Mouse (Mus musculus) thymus, adult 18-20 months (tissue): ENCODE measurements around the gene Baiap2.

Source experiments
- DNase-seq, 2 experiments: peaks; one replicate each; pipeline ENCODE4 v3.0.0; 2022; ENCODE audit warnings: mixed read lengths in 2 of 2

Baiap2 gene

GRCm38 (mm10) chr11:119948803-119949202, 6.2 kb downstream of the Baiap2 start:
- no peak for DNase-seq

DNA sequence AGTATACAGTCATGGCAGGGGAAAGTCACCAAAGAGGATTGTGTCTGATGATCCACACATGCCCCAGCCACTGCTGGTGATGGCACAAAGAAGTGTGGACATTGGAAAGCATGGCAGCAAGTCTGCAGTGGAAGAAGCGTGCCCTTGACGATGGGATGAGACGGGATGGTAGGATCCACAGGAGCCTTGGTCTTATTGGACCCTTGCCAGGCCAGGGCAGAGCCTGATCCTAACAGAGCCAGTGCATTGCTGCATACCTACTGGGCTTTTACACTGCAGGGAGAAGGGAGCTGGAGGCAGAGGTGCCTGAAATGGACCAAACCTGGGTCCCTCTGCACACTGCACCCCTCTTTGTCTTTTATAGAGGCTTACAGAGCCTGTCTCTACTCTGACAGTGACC, 8.0 kb downstream of the Baiap2 start:
- DNase-seq, result no peak

DNA sequence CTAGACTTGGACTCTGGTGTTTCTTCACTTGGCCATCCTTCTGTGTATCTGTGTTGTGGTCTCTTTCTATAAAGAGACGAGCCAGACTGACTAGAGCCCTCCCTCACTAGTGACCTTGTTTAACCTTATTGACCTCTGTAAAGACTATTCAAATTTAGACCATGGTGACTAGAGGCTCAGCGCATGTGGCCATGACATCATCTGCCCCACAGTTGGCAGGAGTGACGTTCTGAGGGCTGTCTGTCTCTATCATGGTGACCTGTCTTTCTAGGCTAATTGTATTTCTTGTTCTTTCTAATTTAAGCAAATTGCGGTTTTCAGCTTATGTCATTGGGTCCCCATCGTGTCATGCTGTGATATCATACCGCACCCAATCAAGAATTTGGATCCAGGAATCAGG, 8.8 kb downstream of the Baiap2 start:
- no peak for DNase-seq

DNA sequence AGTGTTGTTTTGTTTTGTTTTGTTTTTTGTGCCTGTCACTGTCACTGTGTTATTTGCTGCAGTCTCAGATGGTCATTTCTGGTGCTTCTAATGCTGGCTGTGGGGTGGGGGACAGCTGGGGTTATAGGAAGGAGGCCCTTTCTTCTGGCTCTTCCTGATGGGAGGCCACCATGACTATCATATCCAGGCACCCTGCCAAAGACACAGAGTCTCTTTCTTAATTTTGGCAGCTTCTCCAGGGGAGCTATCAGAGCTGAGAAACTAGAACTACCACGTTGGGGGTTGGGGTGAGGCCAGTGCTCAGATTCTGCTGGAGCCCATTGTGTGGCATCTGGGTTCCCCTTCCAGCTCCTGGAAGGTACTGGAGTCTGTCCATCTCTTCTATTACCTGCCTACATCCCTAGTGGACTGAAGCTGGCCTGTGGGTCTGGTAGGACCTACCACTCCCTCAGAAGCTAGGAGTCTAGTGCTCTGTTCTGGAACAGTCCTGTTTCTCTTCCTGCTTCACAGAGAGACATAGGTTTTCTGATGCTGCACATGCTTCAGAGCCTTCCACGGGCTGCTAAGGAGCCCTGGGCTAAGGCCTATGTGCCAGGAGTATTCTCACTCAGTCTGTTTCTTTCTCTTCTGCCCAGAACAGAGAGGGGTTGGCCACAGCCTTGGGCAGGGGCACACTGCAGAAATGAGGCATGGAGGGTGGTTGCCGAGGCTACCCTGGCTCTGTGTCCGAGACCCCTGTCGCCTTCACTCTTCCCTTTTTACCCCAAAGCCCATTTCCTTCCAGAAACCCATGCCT, 10.1 kb downstream of the Baiap2 start:
- no peak for DNase-seq

DNA sequence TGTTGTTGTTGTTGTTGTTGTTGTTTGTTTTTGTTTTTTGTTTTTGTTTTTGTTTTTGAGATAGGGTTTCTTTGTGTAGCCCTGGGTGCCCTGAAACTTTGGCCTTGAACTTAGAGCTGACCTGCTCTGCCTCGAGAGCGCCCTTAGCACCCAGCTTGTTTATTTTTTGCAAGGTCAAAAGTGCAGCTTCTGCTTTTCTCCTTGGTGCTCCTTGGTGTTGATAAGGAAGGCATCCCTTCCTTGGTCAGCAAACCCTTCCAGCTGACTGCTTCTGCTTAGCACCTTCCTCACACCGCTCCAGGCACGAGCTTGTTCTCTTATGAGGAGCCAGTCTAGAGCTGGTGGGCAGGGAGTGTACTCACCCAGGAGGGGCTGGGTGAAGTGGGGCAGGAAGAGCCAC, 11.7 kb downstream of the Baiap2 start:
- DNase-seq, result no peak

GRCm38 (mm10) chr11:119954749-119955337, 12.3 kb downstream of the Baiap2 start:
- DNase-seq, result no peak

DNA sequence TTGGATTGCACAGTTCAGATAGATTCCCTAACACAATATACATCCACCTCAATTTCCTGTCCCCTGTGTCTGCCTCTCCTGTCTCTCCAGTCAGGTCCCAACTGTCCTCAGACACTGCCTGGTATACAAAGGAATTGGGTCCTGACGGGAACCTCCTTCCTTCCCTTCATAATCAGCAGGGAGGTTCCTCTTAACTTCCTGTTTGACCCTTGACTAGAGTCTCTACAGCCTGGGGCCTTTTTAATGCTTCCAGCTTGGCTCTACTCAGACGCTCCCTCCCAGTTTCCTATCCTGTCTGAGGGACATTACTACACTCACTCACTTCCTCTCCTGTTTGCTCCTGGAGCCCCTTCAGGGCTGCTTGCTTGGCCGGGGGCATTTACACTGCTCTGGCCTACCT, 12.9 kb downstream of the Baiap2 start:
- no peak for DNase-seq

DNA sequence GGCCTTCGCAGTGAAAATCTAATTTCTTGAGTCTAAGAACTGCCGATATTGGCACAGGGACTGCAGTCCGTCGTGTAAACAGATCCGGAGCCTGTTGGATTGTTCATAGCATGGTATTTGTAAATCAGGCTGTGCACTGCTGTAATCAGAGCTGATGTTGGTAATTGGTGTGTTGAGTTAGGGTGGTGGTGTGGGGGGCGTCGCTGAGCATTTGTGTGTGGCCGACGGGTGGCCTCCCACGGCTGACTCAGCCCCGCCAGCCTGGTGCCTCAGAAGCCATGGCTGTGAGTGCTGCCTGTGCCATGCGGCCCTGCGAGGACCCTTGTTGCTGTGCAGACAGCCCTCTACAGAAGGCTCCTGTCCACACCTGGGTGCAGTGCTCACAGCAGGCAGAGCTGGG, 14.0 kb downstream of the Baiap2 start:
- no peak for DNase-seq

- DNase-seq, result no peak
Observed at GRCm38 (mm10) chr11:119958856-119959255, 16.3 kb downstream of the Baiap2 start.

DNA sequence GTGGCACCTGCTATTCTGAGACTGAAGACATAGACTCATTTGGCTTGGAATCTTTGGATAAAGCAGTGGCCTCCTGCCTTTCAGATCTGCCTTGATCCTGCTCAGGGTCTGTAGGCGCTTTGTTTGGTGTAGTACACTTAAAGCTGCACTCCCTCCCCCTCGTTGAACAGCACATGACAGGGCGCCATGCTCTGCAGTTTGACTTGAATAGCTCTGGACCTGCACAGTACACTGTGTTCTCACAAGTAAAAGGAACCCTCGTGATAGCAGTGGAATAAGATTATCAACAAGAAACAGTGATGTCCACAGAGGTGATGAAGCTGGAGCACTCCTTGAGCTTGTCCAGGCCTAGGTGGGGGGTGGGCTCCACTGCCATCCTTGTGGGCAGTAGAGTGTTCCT, 17.2 kb downstream of the Baiap2 start:
- no peak for DNase-seq

DNA sequence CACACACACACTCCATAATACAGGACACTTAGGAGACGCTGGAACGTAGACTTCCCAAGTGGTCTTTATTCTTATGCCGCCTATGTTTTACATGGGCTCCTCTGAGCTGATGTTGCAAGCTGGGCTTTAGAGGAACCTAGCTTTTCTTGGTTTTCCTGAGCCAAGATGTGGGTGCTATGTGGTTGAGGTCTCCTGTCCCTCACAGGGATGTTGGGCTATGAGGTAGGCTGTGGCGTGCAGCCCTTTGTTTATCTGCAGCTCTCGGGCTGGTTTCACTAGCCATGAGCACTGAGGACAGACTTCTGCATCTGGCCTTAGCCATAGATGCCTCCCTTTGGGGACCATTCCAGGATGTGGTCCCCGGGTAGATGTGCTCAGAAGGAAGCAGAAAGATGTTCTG, 18.1 kb downstream of the Baiap2 start:
- DNase-seq, result no peak

DNA sequence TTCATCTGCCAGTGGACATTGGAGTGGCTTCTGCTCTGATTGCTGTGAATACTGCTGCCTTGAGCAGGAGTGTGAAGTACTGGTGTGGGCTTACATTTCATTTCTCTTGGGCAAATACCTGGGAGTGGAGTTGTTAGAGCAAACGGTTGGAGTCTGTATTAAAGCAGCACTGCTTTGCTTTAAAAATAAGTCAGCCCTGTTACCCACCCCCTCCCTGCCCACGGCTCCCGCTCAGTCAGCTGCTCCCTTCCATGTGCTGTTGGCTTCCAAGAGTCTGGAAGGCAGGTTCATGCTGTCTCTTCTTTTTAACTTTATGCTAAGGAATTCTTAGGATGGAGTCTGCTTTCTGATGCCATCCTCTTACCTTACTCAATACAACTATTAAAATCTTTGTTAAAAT, 18.9 kb downstream of the Baiap2 start:
- DNase-seq, result no peak

DNA sequence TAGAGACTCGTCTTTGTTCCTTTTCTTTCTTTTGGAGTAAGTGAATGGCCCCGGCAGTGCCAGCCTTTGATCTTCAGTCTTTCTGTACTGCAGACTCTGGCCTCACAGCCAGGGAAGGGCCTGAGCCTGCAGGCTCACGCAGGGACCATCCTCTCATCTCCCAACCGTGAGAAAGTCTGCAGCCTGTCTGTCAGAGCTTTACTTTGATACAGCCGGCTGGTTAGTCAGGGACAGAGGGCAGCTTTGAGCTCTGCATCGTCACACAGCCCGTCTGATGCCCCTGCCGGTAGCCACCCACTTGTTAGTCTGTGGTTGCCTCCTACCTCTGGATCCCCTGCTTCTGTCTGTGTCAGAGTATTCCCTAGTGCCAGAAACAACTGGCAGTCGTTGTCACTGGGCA, 22.5 kb downstream of the Baiap2 start:
- DNase-seq, result no peak

DNA sequence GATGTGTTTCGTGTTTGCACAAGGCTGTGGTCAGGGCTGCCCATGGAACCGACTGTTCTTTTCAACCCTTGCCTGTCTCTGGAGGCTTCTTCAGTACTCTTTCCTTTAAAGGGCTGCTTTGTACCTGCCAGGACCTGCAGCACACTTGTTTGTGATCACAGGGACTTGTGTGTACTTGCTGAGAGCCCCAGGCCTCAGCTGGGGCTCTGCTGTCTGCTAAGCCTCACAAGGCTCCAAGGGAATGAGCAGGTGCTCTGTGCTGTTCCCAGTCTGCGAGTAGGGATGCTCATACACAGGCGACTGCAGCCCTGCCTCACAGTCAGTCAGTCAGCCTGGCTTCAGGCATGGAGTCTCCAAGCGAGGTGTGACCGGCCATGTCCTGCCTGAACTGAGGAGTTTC, 23.7 kb downstream of the Baiap2 start:
- no peak for DNase-seq

- DNase-seq, result no peak
Observed at GRCm38 (mm10) chr11:119967401-119967800, 24.8 kb downstream of the Baiap2 start.

DNA sequence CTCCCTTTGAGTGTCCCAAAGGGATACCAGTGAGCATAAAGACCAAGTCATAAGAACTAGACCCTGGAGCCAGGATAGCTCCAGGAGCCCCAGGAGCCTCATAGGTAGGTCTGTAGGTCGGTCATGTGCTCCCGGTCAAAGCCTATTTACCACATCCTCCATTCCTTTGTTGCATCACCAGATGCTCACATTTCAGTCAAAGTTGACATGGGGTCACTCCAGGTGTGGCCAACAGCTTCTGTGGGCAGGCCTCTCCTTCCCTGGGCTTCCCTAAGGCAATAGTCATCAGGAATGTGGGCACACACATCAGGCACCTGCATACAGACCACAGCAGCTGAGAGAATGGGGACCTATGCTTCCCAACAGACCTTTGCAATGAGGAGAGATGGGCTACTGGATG, 25.3 kb downstream of the Baiap2 start:
- DNase-seq, result no peak

DNA sequence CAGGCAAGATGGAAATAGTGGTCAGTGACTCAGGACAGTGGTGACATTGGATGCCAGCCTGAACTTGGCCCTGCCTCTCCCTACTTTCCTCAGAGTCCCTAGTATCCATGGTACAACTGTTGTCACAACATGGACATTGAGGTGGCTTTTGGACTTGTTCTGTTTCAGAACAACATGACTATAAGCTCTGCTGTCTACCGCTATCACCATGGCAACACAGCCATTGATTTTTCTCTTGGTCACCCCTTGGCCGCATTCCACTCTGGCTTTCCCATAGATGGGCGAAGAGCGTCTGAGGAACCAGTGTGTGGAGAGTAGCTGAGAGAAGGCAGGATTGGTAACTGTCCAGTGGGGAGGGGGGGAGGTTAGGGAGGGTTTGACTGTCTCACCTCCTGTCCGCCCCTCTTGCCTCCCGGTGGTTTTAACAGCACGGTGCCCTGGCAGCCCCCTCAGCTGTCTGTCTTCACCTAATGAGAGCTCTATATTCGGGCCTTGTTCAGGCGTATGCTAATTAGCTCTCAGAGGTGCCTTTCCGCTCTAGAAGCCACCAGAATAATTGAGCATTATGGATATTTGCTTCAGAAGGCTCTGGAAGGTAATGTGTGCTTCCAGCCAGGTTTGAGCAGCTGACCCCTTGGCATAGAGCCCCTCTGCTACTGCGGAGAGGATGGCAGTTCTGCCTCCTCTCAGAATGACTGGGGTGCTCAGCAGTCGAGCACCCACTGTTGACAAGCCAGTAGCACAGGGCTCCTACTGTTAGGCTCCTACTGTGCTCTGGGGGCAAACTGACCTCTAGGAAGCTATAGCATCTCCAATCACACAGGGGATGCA, 27.7 kb downstream of the Baiap2 start:
- no peak for DNase-seq

GRCm38 (mm10) chr11:119973789-119974188, 31.2 kb downstream of the Baiap2 start:
- no peak for DNase-seq

GRCm38 (mm10) chr11:119975739-119976501, 33.4 kb downstream of the Baiap2 start:
- DNase-seq, result no peak

- no peak for DNase-seq
Observed at GRCm38 (mm10) chr11:119978701-119979100, 36.1 kb downstream of the Baiap2 start.

DNA sequence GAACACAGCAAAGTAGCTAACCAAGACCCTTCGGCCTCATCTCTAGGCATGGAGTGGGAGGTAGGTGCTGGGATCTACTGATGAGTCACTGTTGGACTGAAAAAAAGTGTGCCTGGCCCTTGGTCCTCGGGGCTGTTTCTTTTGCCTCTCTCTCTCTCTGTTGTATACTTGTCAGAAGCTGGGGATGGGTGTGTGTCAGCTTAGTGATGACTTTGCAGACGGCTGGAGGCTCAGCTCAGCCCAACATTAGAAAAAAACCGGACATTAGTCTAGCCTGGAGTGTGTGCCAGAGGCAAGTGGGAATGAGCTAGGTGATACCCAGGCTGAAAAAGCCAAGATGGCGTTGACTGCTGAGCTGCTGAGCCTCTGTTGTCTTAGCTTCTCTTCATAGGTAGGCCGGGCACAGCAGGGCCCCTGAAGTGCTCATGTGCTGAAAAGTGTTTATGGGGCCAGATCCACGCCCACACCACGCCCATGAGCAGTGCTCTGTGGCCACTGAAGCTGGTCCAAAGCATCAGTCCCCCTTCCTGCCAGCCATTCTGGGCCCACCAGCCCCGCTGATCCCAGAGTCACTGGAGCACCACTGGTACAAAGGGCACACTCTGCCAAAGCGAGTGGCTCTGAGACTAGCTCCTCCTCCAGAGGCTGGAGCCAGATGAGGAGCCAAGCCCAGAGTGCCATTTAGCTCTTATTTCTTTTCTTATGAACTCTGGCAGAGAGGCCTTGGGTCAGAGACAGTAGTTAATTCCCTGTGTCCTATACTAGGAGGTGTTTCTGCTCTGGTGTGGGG, 37.2 kb downstream of the Baiap2 start:
- no peak for DNase-seq

GRCm38 (mm10) chr11:119981769-119982168, 39.2 kb downstream of the Baiap2 start:
- no peak for DNase-seq
